Mouse (Mus musculus) midbrain, postnatal 0 days (tissue): ENCODE data around the gene Rbm39. TPM values are rescaled to one million over a fixed set of nuclear protein-coding genes. Genes with fewer than 3 reads are reported as not detected.

Source experiments
- ATAC-seq: fragments of 200-750 bp; cut with Nextera tagmentation; 2 replicates; pipeline ENCODE4 v1.8.0; 2017; ENCODE audit warnings: moderate number of reproducible peaks, mild to moderate bottlenecking, moderate TSS enrichment, moderate library complexity; ENCODE audit not compliant: low FRiP score
- DNase-seq: peaks from one replicate; pipeline ENCODE4 v3.0.0-alpha.2; 2015; ENCODE audit warnings: low spot score
- H3K27ac ChIP-seq: fragments of 300-500 bp; sonication (generic); 2 replicates; pipeline ENCODE4 v1.5.1; 2014; ENCODE audit warnings: low read depth, mild to moderate bottlenecking, low read length, mixed read lengths
- H3K27me3 ChIP-seq: fragments of 300-500 bp; sonication (generic); 2 replicates; pipeline ENCODE4 v1.6.1; 2014; ENCODE audit warnings: low read length, control low read depth, mixed read lengths; ENCODE audit not compliant: insufficient read depth
- H3K36me3 ChIP-seq: fragments of 300-500 bp; sonication (generic); 2 replicates; pipeline ENCODE4 v1.6.1; 2014; ENCODE audit warnings: low read length, control low read depth, mixed read lengths; ENCODE audit not compliant: insufficient read depth
- H3K4me1 ChIP-seq: fragments of 300-500 bp; sonication (generic); 2 replicates; pipeline ENCODE4 v1.6.1; 2014; ENCODE audit warnings: mild to moderate bottlenecking, control low read depth, antibody characterized with exemption, low read length, mixed read lengths; ENCODE audit not compliant: insufficient read depth
- H3K4me2 ChIP-seq: fragments of 300-500 bp; sonication (generic); 2 replicates; pipeline ENCODE4 v1.6.1; 2014; ENCODE audit warnings: low read depth, mild to moderate bottlenecking, low read length, mixed read lengths; ENCODE audit not compliant: poor library complexity, severe bottlenecking
- H3K4me3 ChIP-seq: fragments of 300-500 bp; sonication (generic); 2 replicates; pipeline ENCODE4 v1.5.1; 2014; ENCODE audit warnings: low read depth, mild to moderate bottlenecking, low read length, moderate library complexity
- H3K9ac ChIP-seq: fragments of 300-500 bp; sonication (generic); replicated peaks from 2 replicates; pipeline ENCODE4 v1.6.1; 2014; ENCODE audit warnings: mild to moderate bottlenecking, low read length, moderate library complexity, mixed read lengths; ENCODE audit not compliant: poor library complexity, severe bottlenecking
- H3K9me3 ChIP-seq: fragments of 300-500 bp; sonication (generic); 2 replicates; pipeline ENCODE4 v1.6.1; 2016; ENCODE audit warnings: low read length, control low read depth
- CTCF ChIP-seq: IDR thresholded peaks from 2 replicates; pipeline ENCODE4 v1.5.1; 2016; ENCODE audit warnings: antibody characterized with exemption, mild to moderate bottlenecking
- WGBS: fragments of 180-500 bp; shearing (Covaris S2); extraction: QIAGEN DNeasy Blood & Tissue Kit; methylation state at CpG from one replicate; pipeline ENCODE4 v1.1.7; 2014; 5-methylcytosine and 5-hydroxymethylcytosine counted together
- polyA plus RNA-seq: library from polyadenylated mRNA; unstranded; fragments of >200 nt; fragmentation: Nextera tagmentation; extraction: Ambion mirVana; gene quantifications from 2 replicates; pipeline ENCODE4 v1.2.1, GENCODE M21; 2015
- total RNA-seq: library from RNA; depleted of rRNA; stranded (reverse); fragments of >200 nt; gene quantifications from 2 replicates; pipeline ENCODE4 v1.2.3, GENCODE M21; 2014

Gene Rbm39
- total and polyA plus RNA-seq, 2 experiments from 2014 or later = 234 to 466 TPM

DNA sequence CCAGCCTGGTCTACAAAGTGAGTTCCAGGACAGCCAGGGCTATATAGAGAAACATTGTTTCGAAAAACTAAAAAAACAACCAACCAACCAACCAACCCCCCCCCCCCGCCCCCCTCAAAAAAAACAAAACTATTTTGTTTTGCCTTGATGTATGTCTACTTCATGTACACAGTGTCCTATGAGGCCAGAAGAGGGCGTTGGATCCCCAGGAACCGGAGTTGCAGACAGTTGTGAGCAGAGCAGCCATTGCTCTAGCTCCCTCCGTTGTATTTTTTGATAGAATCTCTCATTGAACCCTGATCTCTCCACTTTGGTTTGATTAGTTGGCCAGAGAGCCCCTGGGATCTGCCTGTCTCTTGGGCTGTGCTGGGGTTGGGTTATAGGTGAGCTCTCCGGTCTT is 23.9 kb upstream of the Rbm39 start:
- Histone ChIP-seq H3K9ac (no peak overlapping the region), H3K4me2 (no peak overlapping the region), H3K27me3 (no peaks in the 10 kb centered on the region), H3K4me1 (no peaks in the 10 kb centered on the region), H3K4me3 (no peak overlapping the region), H3K27ac (no peak overlapping the region), H3K9me3 (no peaks in the 10 kb centered on the region), H3K36me3 (no peaks in the 10 kb centered on the region; the same call in 1 of the 2 replicates)
- 91% methylated on average over 6 of the region's 6 CpGs for WGBS
- TF ChIP-seq CTCF = peak; percentile 39
- DNase-seq = no peak
- ATAC-seq = no peak

DNA sequence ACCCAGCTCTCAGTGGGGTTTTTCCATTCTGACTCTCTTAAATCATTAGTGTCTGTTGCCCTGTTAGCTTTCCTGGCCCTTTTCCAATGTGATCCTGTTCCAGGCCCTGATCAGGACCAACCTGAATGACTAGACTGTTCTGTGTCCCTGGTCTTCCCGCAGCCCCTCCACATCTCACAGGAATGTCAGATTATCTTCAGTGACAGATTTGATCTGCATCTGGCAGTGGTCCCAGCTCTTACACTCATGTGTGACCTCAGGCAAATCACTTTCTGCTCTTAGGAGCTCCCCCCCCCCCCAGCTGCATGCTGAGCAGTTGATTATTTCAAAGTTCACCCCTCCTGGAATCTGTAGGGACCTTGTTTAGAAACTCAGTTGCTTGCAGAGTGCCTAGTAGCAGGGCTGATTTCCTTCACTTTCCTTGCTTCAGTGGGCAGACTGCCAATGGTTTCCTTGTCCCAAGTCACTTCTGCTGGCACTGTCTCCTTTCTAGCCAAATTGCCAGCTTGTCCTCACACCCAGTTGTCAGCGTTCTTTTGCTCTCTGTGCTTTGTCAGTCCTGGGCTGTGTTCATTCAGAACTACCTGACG is 22.9 kb upstream of the Rbm39 start:
- peak overlapping the region; percentile 51 for H3K27ac ChIP-seq
- H3K36me3 ChIP-seq = no peaks in the 10 kb centered on the region; the same call in 1 of the 2 replicates
- 34% methylated on average over 3 of the region's 3 CpGs for WGBS
- TF ChIP-seq CTCF = no peak
- peak; percentile 91 for DNase-seq
- 0 out of 2 replicates have a peak, but pooled peaks cover 3% of the 10 kb centered on the region for H3K4me1 ChIP-seq
- H3K9me3 ChIP-seq = no peaks in the 10 kb centered on the region
- no peaks in the 10 kb centered on the region for H3K27me3 ChIP-seq
- H3K4me3 ChIP-seq = no peak overlapping the region
- ATAC-seq = peak; percentile 65
- H3K4me2 ChIP-seq = no peak overlapping the region
- no peak overlapping the region for H3K9ac ChIP-seq

DNA sequence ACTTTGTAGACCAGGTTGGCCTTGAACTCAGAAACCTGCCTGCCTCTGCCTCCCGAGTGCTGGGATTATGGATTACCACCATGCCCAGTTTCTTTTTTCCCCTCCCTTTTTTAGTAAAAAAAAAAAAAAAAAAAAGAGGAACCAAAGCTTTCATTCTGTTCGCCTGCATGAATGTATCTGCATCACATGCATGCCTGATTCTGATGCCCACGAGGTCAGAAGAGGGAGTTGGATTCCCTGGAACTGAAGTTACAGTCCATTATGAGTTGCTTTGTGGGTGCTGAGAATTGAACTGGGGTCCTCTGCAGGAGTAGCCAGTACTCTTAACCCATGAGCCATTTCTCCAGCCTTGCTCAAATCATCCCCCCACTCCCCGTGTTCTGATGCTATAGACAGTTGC is 21.4 kb upstream of the Rbm39 start:
- H3K4me2 ChIP-seq = no peak overlapping the region
- no peaks in the 10 kb centered on the region for H3K36me3 ChIP-seq
- H3K27ac ChIP-seq = no peak overlapping the region
- H3K9ac ChIP-seq = no peak overlapping the region
- WGBS = 95% methylated on average over 4 of the region's 4 CpGs
- ATAC-seq = no peak
- H3K4me3 ChIP-seq = no peak overlapping the region
- H3K27me3 ChIP-seq = no peaks in the 10 kb centered on the region
- DNase-seq = no peak
- TF ChIP-seq CTCF = no peak
- peaks cover 7% of the 10 kb centered on the region; the same call in 1 of the 2 replicates for H3K4me1 ChIP-seq
- H3K9me3 ChIP-seq = no peaks in the 10 kb centered on the region

DNA sequence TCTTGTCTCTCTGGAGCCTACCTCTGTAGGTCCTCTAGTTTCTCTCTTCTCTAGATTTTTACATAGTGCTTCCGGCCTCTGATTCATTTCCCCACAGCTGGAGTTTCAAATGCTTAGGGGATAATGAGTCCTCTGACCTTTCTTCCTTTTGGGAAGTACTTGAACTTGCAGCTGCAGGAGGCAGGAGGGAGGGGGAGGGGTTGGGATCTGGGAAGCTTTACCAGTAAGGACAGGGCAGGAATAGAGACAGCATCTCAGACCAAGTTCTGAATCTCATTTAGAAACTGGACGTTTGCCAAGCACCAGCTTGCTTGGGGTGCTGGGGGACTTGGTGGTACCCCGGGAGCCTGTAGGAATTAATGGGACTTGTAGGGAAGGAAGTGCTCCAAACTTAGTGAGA is 19.9 kb upstream of the Rbm39 start:
- no peaks in the 10 kb centered on the region for H3K9me3 ChIP-seq
- no peak overlapping the region for H3K4me3 ChIP-seq
- no peaks in the 10 kb centered on the region for H3K36me3 ChIP-seq
- peaks cover 7% of the 10 kb centered on the region; the same call in 1 of the 2 replicates for H3K4me1 ChIP-seq
- WGBS = 42% methylated on average over 3 of the region's 3 CpGs
- no peaks in the 10 kb centered on the region for H3K27me3 ChIP-seq
- no peak overlapping the region for H3K27ac ChIP-seq
- no peak for TF ChIP-seq CTCF
- no peak overlapping the region for H3K4me2 ChIP-seq
- ATAC-seq (no peak), DNase-seq (no peak)
- no peak overlapping the region for H3K9ac ChIP-seq

DNA sequence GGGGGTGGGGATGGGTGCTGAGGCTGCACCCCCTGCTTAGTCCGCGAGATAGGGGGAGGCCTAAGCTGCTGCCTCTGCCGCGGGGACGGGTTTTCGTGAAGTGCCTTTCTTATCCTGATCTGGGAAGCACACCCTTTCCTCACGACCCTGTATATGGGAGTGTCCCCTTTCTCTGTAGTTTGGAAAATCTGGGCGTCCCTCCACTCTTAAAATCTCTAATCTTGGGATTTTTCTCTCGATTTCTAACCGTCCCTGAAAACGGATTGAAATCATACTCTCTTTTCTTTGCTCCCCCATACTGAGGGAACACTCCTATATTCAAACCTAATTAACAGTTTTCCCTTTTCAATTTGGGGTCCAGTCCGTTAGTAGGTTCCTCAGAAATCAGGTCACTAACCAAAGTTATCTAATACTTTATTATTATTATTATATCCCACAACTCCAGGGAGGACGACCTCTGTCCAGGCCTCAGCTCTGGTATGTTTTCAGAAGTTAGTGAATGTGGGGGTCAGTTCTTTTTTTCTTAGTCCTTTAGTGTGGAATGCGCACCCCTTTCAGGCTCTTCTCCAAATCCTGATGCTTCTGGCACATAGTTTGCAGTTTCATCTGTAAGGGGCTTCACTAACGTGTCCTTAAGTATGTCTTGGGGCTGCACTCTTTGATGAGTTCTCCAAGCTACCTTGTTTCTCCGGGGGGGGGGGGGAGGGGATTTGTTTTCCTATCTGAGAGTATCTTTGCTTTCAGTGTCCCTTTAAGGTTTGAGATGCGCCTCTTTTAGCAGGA is 17.3 kb upstream of the Rbm39 start:
- Histone ChIP-seq H3K27ac (peak overlapping the region; percentile 92), H3K4me1 (peaks cover 7% of the 10 kb centered on the region; the same call in 1 of the 2 replicates), H3K4me3 (peak overlapping the region; percentile 57), H3K36me3 (no peaks in the 10 kb centered on the region), H3K9ac (peak overlapping the region; percentile 88), H3K27me3 (no peaks in the 10 kb centered on the region), H3K4me2 (peak overlapping the region; percentile 69), H3K9me3 (no peaks in the 10 kb centered on the region)
- no peak for DNase-seq
- ATAC-seq = no peak
- no peak for TF ChIP-seq CTCF
- 5% methylated on average over 17 of the region's 17 CpGs for WGBS
